Mouse (Mus musculus) thymus, adult 18-20 months (tissue): ENCODE measurements around the gene Nepn.
A peak's percentile ranks its signal among the peaks of the same experiment; 100 is the strongest.

Experiments
- DNase-seq, 2 experiments: peaks; one replicate each; pipeline ENCODE4 v3.0.0; 2022; ENCODE audit warnings: mixed read lengths in 2 of 2

The Nepn gene

DNA sequence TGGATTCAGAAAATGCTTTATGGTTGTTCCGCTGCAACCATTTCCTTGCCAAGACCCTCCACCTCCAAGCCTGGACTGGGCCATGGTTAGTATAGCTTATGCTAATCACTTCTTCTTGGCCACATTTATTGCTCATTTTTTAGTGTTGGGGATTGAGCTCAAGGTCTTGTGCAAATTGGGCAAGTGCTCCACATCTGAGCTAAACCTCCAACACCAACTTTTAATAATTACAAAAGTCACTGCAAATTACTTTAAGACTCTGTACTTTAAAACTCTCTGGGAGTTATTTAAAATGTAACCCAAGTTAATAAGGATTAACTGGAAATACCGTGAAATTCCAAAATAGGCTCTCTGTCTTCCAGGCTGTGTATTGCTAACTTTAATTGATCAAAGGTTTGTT, 18.8 kb downstream of the Nepn start:
- no peak for DNase-seq

DNA sequence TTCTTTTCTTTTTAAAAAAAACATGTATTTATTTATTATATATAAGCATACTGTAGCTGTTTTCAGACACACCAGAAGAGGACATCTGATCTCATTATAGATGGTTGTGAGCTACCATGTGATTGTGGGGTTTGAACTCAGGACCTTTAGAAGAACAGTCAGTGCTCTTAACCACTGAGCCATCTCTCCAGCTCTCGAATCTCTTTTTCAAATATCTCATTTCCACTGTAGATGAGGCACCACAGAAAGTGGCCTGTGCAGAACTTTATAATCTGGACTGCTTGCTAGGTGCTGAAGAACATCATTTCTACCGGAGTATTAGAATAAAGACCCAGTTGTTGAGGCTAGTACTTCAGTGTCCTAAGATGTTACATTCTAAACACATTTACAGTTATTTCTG, 26.2 kb downstream of the Nepn start:
- DNase-seq, result no peak

DNA sequence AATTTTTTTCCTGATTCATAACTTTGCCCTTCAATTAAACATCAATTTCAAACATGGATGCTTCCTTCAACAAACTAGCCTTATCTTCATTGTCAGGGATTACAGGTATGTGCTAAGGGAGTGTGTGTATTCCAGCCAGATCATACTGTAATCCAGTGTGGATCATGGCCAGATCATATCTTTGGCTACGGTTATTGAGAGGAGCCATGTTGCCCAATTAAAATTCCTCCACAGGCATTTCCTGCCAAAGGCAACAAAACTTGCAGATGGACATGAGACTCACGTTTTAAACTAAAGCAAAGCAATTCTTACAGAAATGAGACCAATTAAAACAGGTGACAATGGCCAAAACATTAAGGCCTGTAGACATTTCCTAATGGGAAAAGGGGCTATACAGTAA, 27.7 kb downstream of the Nepn start:
- no peak for DNase-seq

DNA sequence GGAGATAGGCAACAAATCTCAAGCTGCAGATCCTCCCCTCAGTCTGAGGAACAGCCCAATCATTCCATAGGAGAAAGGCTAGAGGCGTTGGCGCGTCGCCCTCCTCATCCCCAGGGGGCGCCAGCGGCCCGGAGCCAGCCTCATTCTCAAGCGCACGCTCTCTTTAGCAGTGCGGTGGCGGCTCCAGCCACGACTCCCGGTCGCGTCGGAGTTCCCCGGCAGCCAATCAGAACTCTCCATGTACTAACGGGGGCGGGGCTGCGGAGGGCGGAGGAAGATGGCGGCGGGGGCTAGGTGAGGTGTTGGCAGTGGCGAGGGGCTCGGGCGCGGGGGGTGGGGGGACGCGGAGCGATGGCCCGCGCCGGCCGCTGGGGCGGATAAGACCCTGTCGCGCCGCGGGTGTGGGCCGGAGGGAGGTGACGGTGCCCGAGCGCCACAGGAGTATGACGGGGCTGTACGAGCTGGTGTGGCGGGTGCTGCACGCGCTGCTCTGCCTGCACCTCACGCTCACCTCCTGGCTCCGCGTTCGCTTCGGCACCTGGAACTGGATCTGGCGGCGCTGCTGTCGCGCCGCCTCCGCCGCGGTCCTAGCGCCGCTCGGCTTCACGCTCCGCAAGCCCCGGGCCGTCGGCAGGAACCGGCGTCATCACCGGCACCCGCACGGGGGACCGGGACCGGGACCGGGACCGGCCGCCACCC, 28.7 kb downstream of the Nepn start, which contains the start of gene Nus1:
TSS of gene Nus1 (plus strand) at position 249 of the 699 bp plus-strand sequence.
- DNase-seq, result peak; percentile 90 to 93

DNA sequence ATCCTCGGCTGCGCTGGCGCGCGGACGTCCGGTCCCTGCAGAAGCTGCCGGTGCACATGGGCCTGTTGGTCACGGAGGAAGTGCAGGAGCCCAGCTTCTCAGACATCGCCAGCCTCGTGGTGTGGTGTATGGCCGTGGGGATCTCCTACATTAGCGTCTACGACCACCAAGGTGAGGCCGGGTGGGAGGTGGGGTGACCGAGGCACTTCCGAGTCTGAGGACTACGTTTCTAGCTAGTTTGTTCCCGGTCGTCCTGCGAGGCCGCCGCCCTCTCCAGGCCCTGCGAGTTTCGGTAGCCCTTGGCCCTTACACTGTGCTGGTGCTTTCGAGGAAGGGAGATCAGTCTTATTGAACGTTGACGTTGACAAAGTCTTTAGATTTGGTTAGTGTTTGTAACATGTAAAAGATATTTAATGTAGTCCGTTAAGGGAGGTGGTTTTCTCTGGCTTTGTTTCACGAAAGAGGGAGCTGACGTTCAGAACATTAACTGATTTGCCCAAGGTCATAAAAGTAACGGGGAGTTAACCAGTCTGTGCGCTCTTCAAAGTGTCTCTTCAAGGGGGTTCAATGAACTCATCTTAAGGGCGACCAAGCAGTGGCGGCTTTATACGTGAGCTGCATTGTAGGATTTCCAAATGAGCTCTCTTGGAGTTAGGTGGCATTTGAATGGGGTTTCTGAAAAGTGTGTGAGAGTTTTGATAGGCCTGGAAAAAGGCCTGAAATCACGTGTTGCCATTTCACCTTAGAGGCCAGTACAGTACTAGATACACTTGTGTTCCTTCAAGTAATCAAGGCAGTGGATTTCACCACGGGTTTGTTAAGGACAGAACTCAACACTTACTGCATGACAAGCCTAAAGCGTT, 29.5 kb downstream of the Nepn start:
- DNase-seq, result peak in 1 of 2 experiments; percentile 36

DNA sequence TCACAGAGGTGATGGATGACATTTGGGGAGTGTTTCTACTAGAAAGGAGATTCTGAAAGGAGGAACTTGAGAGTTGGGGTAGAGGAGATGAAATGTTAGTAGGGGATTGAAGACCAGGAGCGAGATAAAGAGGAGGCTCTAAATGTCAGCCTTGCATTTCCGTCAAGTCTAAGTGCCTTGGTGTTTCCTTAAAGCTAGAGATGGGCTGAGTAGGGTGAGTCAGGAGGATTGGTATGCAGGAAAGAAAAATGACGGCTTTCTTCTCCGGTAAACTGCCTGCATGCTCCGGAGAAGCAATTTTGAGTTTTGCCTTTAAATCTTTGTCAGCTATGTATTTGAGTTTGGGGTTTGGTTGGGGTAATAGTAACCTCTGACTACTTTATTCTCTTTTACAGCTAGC, 30.2 kb downstream of the Nepn start:
- no peak for DNase-seq

DNA sequence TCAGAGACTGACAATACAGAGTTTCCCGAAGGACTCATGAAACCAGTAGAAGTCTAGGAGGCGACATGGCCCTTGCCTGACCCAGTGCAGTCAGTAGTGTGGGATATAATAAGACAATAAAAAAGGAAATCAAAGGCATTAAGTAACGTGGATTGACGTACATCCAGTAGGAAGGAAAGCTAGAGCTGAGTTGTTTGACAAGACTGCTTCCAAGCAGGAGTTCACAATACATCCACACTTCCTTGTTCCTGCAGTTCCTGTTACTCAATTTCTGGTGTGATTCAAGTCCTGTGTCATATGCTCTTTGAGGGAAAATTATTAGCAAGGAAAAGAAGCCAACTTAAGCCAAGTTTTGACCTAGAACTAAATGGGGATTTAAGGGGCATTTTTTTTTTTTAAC, 30.6 kb downstream of the Nepn start:
- no peak for DNase-seq

DNA sequence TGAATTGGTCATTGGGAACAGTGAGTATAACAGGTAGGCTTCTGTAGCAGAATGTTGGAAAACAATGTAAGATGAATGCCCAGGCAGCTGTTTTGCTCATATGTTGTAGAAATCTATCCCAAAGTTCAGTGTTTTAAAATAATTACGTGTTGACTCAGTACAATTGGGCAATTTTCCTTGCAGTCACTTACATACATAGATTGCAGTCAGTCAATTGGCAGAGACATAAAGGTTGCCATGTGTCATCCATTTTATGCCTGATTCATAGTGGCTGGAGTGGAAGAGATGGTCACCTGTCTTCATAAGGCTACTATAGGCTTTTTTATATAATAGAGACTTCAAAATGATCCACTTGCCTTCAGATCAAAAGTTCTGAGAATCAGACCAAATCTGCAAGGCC, 31.8 kb downstream of the Nepn start:
- no peak for DNase-seq

DNA sequence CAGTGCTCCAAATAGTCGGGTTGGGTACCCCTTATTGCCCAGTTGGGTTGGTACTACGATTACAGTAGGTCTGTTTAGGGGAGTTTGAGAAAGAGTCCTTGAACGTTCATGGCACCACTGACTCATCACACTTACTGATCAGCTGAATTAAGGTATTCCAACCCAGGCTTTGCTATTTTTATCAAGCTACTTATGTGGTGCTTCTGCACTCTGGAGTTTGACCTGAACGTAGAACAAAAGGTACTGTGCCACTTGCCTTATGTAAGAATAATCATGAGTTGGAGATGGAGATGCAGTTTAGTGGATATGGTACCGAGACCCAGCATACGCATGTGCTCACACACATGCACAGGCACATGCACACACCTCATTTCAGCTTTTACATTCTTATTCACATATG, 32.9 kb downstream of the Nepn start:
- DNase-seq, result no peak

DNA sequence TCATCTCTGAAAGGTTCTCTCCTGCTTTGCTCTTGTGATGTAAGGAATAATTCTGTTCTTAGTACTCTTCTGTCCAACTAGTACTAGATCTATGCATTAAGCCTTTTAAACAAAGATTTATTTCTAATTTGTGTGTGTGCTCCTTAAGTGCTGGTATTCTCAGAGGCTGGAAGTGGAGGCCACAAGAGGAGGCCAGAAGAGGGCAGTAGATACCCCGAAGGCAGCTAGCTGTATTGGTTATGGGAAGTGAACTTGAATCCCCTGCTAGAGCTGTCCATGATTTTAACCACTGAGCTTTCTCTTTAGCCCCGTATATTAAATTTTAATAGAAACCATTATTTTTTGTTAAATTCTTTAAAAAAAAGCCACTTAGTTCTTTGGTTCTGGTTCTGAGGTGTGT, 34.3 kb downstream of the Nepn start:
- no peak for DNase-seq

DNA sequence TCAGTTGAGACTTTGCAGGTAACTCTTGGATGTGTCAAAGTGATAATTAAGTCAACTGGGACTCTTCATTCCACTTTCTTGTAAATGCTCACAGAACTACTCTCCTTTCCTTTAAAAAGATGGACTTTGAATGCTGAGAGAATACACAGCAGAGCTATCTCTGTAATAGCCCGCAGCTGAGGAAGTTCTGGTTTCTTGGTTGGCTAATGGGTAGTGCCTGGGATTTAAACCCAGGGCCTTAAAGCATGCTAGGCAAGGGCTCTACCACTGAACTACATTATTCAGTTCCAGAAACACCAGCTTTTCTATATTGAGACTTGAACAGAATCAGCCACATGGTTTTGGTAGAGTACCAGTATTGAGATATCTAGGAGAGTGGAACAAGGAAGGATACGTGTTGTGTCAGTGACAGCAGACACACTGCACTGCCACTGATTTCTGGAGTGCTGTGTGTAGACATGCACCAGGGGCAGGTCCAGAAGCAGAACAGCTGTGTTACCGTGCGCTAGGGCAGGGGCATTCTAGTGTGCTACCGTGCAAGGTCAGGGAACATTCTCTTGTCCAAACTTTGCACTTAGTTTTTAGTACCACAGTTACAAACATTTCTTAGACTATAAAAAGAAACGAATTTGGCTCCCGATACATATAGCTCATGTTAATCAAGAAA, 37.7 kb downstream of the Nepn start:
- no peak for DNase-seq

DNA sequence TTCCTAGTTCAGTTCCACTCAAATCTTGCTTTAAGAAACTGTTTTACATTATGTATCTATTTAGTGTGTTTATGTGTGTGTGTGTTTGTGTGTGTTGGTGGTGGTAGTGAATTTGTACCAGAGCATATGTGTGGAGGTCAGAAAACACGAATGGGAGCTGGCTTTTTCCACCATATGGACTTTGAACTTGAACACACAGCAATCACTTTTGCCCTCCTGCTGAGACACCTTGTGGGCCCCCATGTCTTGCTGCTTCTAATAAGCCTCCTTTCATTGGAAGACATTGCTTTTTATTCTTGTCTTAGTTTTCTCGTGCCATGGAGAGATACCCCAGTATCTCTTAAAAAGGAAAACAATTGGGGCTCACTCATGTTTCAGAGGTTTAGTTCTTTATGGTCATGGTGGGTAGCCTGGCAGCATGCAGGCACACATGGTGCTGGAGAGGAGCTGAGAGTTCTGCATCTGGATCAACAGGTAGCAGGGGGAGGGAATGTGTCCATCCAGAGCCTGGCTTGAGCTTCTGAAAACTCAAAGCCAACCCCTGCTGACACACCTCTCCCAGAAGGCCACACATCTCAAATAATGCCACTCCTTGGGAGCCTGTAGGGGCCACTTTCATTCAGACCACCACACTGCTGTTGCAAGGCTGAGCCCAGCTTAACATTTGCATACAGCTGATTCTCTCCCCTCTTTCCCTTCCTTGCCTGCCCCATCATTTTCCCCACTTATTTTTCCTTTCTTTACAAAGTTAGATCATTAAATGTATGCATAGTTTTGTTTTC, 39.1 kb downstream of the Nepn start:
- DNase-seq, result no peak

DNA sequence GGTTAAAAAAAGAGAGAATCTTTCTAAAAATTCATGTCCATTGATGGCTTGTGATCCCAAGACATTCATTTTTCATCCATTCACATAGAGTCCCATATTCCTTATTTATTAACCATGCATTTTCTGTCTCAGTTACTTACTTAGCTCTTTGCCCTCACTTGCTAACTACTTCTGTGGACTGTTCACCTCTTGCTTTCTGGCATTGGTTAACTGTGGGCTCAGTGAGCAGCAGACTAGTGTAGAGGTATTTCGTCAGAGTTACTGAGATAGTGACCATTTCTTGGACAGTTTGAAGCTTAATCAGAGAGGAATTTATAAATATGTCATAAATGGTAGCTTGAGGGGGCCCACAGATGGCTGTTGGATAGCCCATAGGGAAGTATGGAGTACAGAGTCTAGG, 42.2 kb downstream of the Nepn start:
- DNase-seq, result no peak

DNA sequence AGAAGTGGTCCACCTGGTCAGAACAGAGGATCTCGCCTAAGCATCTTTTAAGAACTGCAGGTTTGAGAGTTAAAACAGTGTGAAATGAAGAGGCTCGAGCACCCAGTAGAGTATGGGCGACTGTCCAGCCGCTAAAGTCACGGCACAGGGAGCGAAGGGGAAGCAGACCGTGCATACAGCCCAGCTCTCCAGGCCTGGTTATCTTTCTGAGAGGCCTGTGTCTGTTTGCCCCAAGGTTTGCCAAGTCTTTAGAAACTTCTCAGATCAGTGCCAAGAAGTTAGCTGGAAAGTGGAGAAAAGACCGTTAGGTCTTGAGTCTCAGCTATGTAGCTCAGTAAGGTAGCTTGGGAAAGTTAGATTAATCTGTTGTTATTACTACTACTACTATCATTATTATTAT, 46.1 kb downstream of the Nepn start:
- no peak for DNase-seq
